Mouse (Mus musculus) ES-Bruce4 (cell line): Measurements from ENCODE around the gene Ghsr. TPM values are rescaled to one million over a fixed set of nuclear protein-coding genes. Genes with fewer than 3 reads are reported as not detected.

Experiments
- H3K27ac ChIP-seq: 2 replicates; pipeline ENCODE4 v1.5.1; 2012; ENCODE audit warnings: low read length, inconsistent platforms; ENCODE audit not compliant: insufficient read depth
- H3K27me3 ChIP-seq: 2 replicates; pipeline ENCODE4 v1.6.1; 2012; ENCODE audit warnings: mild to moderate bottlenecking, low read length, inconsistent platforms; ENCODE audit not compliant: control insufficient read depth, poor library complexity, insufficient read depth, severe bottlenecking
- H3K36me3 ChIP-seq: 2 replicates; pipeline ENCODE4 v1.6.1; 2012; ENCODE audit warnings: inconsistent platforms, mild to moderate bottlenecking, low read length, moderate library complexity; ENCODE audit not compliant: control insufficient read depth, poor library complexity, insufficient read depth, severe bottlenecking
- H3K4me1 ChIP-seq: one replicate; pipeline ENCODE4 v1.8.1; 2011; ENCODE audit warnings: low read length; ENCODE audit not compliant: control insufficient read depth, insufficient read depth
- H3K4me3 ChIP-seq: 2 replicates; pipeline ENCODE4 v1.5.1; 2011; ENCODE audit warnings: low read depth, mild to moderate bottlenecking, low read length
- H3K9ac ChIP-seq: 2 replicates; pipeline ENCODE4 v1.6.1; 2012; ENCODE audit warnings: low read depth, mild to moderate bottlenecking, inconsistent platforms; ENCODE audit not compliant: poor library complexity, severe bottlenecking
- H3K9me3 ChIP-seq: replicated peaks from 2 replicates; pipeline ENCODE4 v1.6.1; 2012; ENCODE audit warnings: mild to moderate bottlenecking, low read length, inconsistent platforms; ENCODE audit not compliant: control insufficient read depth, poor library complexity, insufficient read depth, severe bottlenecking
- CTCF ChIP-seq: IDR thresholded peaks from one replicate; pipeline ENCODE4 v1.8.1; 2011; ENCODE audit warnings: low read depth, low read length
- EP300 ChIP-seq: IDR thresholded peaks from 2 replicates; pipeline ENCODE4 v1.6.1; 2011; ENCODE audit warnings: low read depth, low read length; ENCODE audit not compliant: insufficient read depth
- POLR2A ChIP-seq: IDR thresholded peaks from one replicate; pipeline ENCODE4 v1.8.1; 2011; ENCODE audit warnings: low read length; ENCODE audit not compliant: insufficient read depth
- polyA plus RNA-seq: library from polyadenylated mRNA; stranded (reverse); fragments of >200 nt; gene quantifications from 2 replicates; pipeline ENCODE4 v1.2.4, GENCODE M21; 2011; ENCODE audit warnings: low read depth; ENCODE audit not compliant: missing spikeins, insufficient read depth, insufficient read length

The Ghsr gene
- polyA plus RNA-seq, 1 experiment, result not detected

GRCm38 (mm10) chr3:27424049-27424667 lies 53.0 kb downstream of the Ghsr start:
- Histone ChIP-seq H3K4me1 (no peaks in the 10 kb centered on the region), H3K36me3 (no peaks in the 10 kb centered on the region), H3K27me3 (no peaks in the 10 kb centered on the region), H3K9ac (no peak overlapping the region), H3K27ac (no peak overlapping the region), H3K9me3 (no peaks in the 10 kb centered on the region), H3K4me3 (no peak overlapping the region)
- TF ChIP-seq CTCF (no peak), POLR2A (no peak), EP300 (no peak)

DNA sequence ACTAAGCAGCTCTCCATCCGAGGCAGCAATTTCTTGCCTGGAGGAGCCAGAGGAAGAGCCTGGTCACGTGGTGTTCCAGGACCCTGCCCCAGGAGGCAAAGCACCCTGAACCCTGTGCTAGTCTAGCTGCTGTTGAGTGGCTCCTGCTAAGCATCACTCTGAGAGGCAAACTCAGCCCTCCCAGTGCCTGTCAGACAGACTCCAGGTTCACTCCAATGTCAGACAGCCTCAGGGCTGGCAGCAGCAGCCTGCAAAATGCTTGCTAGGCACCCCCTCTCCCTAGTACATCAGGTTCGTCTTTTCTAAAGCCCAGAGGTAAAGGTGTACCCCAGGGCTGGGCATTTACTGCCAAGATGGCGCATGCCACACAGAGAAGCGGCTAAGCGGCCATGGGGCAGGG lies 56.3 kb downstream of the Ghsr start:
- Histone ChIP-seq H3K36me3 (no peaks in the 10 kb centered on the region), H3K27ac (no peak overlapping the region), H3K9me3 (no peaks in the 10 kb centered on the region), H3K4me3 (no peak overlapping the region), H3K9ac (no peak overlapping the region), H3K27me3 (no peaks in the 10 kb centered on the region), H3K4me1 (no peaks in the 10 kb centered on the region)
- TF ChIP-seq POLR2A, result no peak
- no peak for TF ChIP-seq CTCF
- no peak for TF ChIP-seq EP300

Other genes starting within 250 kb of the Ghsr start
- gene Ect2, start 217.5 kb upstream of the Ghsr start, polyA plus RNA-seq, result 238 and 248 TPM in 2 replicates
- 12.2 and 12.9 TPM in 2 replicates for gene Nceh1, start 188.4 kb upstream of the Ghsr start, polyA plus RNA-seq
- gene Tnfsf10, start 54.3 kb upstream of the Ghsr start, polyA plus RNA-seq, result not detected in 2 replicates